Comparison of ENCODE assay signal across 25 mouse cellular contexts in the genomic region with DNA sequence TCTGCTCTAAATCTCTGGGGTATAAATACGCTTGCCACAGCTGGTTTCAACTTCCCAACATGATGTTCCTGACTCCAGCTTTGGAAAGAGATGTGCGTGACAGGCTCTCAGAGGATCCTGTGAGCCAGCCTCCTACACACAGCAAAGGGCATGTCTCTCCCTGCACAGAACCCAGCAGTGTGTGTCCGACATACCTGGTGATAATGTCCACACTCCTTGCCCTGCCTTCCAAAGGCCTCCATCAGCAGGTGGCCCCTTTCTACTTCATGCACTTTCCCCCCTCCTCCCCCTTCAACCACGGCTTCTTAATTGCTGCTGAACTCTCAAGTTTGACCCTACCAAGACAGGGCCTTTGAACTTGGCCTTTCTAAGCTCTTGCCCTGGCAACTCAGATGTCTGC.
"Had no signal": no experiment of that assay in that cellular context is flagged by ENCODE, and none has a peak within 500 bp of the region (broad histone marks: within the 10 kb centered on the region; RNA-seq: fewer than 3 reads in every experiment).

No protein-coding gene starts in this region.

- H3K9me3 ChIP-seq: heart, embryonic 13.5 days; heart, embryonic 15.5 days; hindbrain, embryonic 13.5 days; hindbrain, embryonic 15.5 days; limb, embryonic 15.5 days; liver, embryonic 12.5 days had no signal

- H3K4me2 ChIP-seq: heart, embryonic 11.5 days; heart, embryonic 13.5 days; heart, embryonic 15.5 days; hindbrain, embryonic 13.5 days; hindbrain, embryonic 15.5 days; limb, embryonic 13.5 days; limb, embryonic 15.5 days; liver, embryonic 12.5 days had no signal

- H3K4me3 ChIP-seq: heart, adult 2 months; heart, embryonic 13.5 days; heart, embryonic 15.5 days; hindbrain, embryonic 13.5 days; hindbrain, embryonic 15.5 days; limb, embryonic 13.5 days; limb, embryonic 15.5 days; liver, embryonic 12.5 days had no signal

- H3K27ac ChIP-seq: heart, adult 2 months; heart, embryonic 13.5 days; heart, embryonic 15.5 days; hindbrain, embryonic 13.5 days; hindbrain, embryonic 15.5 days; hindbrain, postnatal 0 days; kidney, postnatal 0 days; limb, embryonic 13.5 days; limb, embryonic 15.5 days; liver, embryonic 12.5 days; liver, embryonic 14.5 days had no signal

- H3K36me3 ChIP-seq: heart, embryonic 13.5 days; heart, embryonic 15.5 days; hindbrain, embryonic 13.5 days; hindbrain, embryonic 15.5 days; limb, embryonic 13.5 days; limb, embryonic 15.5 days; liver, embryonic 12.5 days had no signal

- ATAC-seq: forebrain, postnatal 0 days; hindbrain, postnatal 0 days; intestine, embryonic 16.5 days; liver, embryonic 12.5 days had no signal

- H3K27me3 ChIP-seq: heart, embryonic 13.5 days; heart, embryonic 15.5 days; hindbrain, embryonic 13.5 days; hindbrain, embryonic 15.5 days; limb, embryonic 13.5 days; limb, embryonic 15.5 days; liver, embryonic 12.5 days had no signal

- DNase-seq: forebrain, postnatal 0 days; gastrocnemius, postnatal 14 days; gastrocnemius, postnatal 36 days; heart, adult 2 months; heart, postnatal 14 days; heart, postnatal 36 days; kidney, adult 11 months; kidney, adult 2 months; kidney, adult 9 months; kidney, postnatal 25 days; layer of hippocampus, adult 9-11 months; layer of hippocampus, postnatal 36 days; left cerebral cortex, postnatal 4 days had no signal

- H3K4me1 ChIP-seq: hindbrain, embryonic 13.5 days; hindbrain, embryonic 15.5 days; liver, embryonic 12.5 days had no signal

- H3K9ac ChIP-seq: forebrain, postnatal 0 days; heart, embryonic 13.5 days; heart, embryonic 15.5 days; hindbrain, embryonic 13.5 days; hindbrain, embryonic 15.5 days; limb, embryonic 13.5 days; limb, embryonic 15.5 days; liver, embryonic 12.5 days; liver, embryonic 14.5 days had no signal
